ENCODE assay signal across 10 mouse cellular contexts in the genomic region with DNA sequence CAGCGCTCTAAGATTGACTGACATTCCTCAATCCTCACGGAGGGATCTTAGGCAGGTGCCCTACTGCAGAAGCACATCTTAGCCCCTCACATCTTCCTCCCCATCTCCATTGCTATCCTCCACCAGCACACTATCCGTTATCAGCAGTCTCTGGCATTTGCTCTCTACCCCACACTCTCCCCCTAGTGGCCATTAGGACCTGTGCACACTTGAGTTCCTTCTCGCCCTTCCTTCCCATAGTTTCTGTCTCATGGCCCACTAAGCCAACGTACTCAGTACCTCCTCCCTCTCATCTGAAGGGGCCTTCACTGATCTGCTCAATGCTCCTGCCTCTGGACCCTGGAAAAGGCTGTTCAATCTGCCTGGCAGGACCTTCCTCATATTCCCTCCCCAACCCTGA. TPM values are rescaled to one million over a fixed set of nuclear protein-coding genes. Genes with fewer than 3 reads are reported as not detected.
DNase-seq lines count a peak whose midpoint lies in the region; ATAC-seq and TF ChIP-seq lines count a peak whose summit lies in the region.
"Had no signal": no experiment of that assay in that cellular context is flagged by ENCODE, and none has a peak within 500 bp of the region (broad histone marks: within the 10 kb centered on the region; RNA-seq: fewer than 3 reads in every experiment).

No protein-coding gene starts in this region.

- H3K9ac ChIP-seq in intestine, embryonic 16.5 days (ENCODE audit: low read depth, low read length) = no peak overlapping the region
- H3K9ac ChIP-seq: embryonic facial prominence, embryonic 15.5 days; lung, embryonic 15.5 days had no signal

- peak; percentile 92 for TF ChIP-seq CTCF in lung, adult 2 months (IDR thresholded peaks at IDR 0.05; ENCODE audit: insufficient read depth, low read length)

- H3K27me3 ChIP-seq in intestine, embryonic 16.5 days (replicated peaks; ENCODE audit: control insufficient read depth, insufficient read depth, low read length) = 0 out of 2 replicates have a peak, but pooled peaks cover 6% of the 10 kb centered on the region

- 7% methylated on average over 5 of the region's 5 CpGs for WGBS in lung, adult 2 months
- WGBS in intestine, embryonic 16.5 days = 6% methylated on average over 5 of the region's 5 CpGs

- H3K9me3 ChIP-seq in intestine, embryonic 16.5 days (ENCODE audit: control insufficient read depth, low read length) = no peaks in the 10 kb centered on the region
- H3K9me3 ChIP-seq: embryonic facial prominence, embryonic 15.5 days; lung, embryonic 15.5 days had no signal

- H3K4me3 ChIP-seq in lung, adult 2 months (replicated peaks; ENCODE audit: extremely low read depth, low read depth, low read length) = no peak overlapping the region
- no peak overlapping the region for H3K4me3 ChIP-seq in intestine, embryonic 16.5 days (ENCODE audit: low read length)
- H3K4me3 ChIP-seq: embryonic facial prominence, embryonic 15.5 days; lung, embryonic 15.5 days had no signal

- DNase-seq in heart, adult 18-20 months = peak; percentile 55 to 67
- DNase-seq in heart, adult 9 months (ENCODE audit: low spot score in 2 of 2) = no peak
- DNase-seq in A20 (ENCODE audit: low read depth, low spot score) (peak; percentile 60), MN1 (ENCODE audit: low spot score) (peak; percentile 75)
- DNase-seq in embryo, embryonic 9.5 days (ENCODE audit: extremely low spot score) = peak; percentile 55
- DNase-seq in lung, adult 2 months = peak; percentile 35
- peak; percentile 49 for DNase-seq in thymus, postnatal 25 days

- no peak for ATAC-seq in intestine, embryonic 16.5 days

- no peaks in the 10 kb centered on the region for H3K36me3 ChIP-seq in intestine, embryonic 16.5 days (ENCODE audit: control insufficient read depth, insufficient read depth, low read length)
- H3K36me3 ChIP-seq: embryonic facial prominence, embryonic 15.5 days; lung, embryonic 15.5 days had no signal

- no peak for TF ChIP-seq POLR2A in lung, adult 2 months (IDR thresholded peaks at IDR 0.05; ENCODE audit: borderline replicate concordance, extremely low read depth, low read depth, low read length)

- peaks cover 2% of the 10 kb centered on the region; the same call in 1 of the 2 replicates for H3K4me1 ChIP-seq in lung, adult 2 months (ENCODE audit: control insufficient read depth, insufficient read depth, low read length)
- H3K4me1 ChIP-seq in intestine, embryonic 16.5 days (ENCODE audit: control insufficient read depth, insufficient read depth, low read length) = peaks cover 12% of the 10 kb centered on the region; the same call in 1 of the 2 replicates

- no peak overlapping the region for H3K4me2 ChIP-seq in intestine, embryonic 16.5 days (ENCODE audit: low read depth, low read length)
- H3K4me2 ChIP-seq: embryonic facial prominence, embryonic 15.5 days; lung, embryonic 15.5 days had no signal

- H3K27ac ChIP-seq in intestine, embryonic 16.5 days (ENCODE audit: low read length) = no peak overlapping the region
- H3K27ac ChIP-seq: embryonic facial prominence, embryonic 15.5 days; lung, embryonic 15.5 days had no signal

RNA-seq across cellular contexts. Expression of a gene that starts 4.0 kb away (rescaled TPM):
- 10 to 100 TPM in 1 of 2 experiments, 1 to 10 TPM in 1; 9.9 to 10.9 TPM for total RNA-seq in heart, adult 18-20 months (2021)
- polyA plus RNA-seq in lung, adult 2 months (2012; rRNA removed) = 81.1 and 86.4 TPM in 2 replicates
- polyA plus RNA-seq in intestine, embryonic 16.5 days (2015; fragmentation: Nextera tagmentation; extraction: Ambion mirVana) = 7.9 and 8.1 TPM in 2 replicates

RNA-seq across cellular contexts. Expression of a gene that starts 59.1 kb away (rescaled TPM):
- 1 to 10 TPM; 1.4 to 1.7 TPM for total RNA-seq in heart, adult 18-20 months (2021)
- polyA plus RNA-seq in lung, adult 2 months (2012; rRNA removed) = 1.7 and 2.0 TPM in 2 replicates
- 0.39 TPM in 2 replicates for polyA plus RNA-seq in intestine, embryonic 16.5 days (2015; fragmentation: Nextera tagmentation; extraction: Ambion mirVana)

RNA-seq across cellular contexts. Expression of a gene that starts 59.4 kb away (rescaled TPM):
- total RNA-seq in heart, adult 18-20 months (2021) = 1 to 10 TPM; 1.3 to 2.0 TPM
- polyA plus RNA-seq in lung, adult 2 months (2012; rRNA removed) = 7.5 and 7.9 TPM in 2 replicates
- polyA plus RNA-seq in intestine, embryonic 16.5 days (2015; fragmentation: Nextera tagmentation; extraction: Ambion mirVana) = 50.4 and 61.7 TPM in 2 replicates

Comparison
In these comparisons a context has a peak if more than half of its experiments do, and no peak if none do; other contexts are left out.
1. DNase-seq: peak in heart, adult 18-20 months (2 of 2), A20 (single experiment), MN1 (single experiment), embryo, embryonic 9.5 days (single experiment), lung, adult 2 months (single experiment) and thymus, postnatal 25 days (single experiment); none in heart, adult 9 months (0 of 2).